Mouse (Mus musculus): ENCODE results near the gene Ttc28.

GRCm38 (mm10) chr5:111044193-111044592 is 164.6 kb downstream of the Ttc28 start:
- TF ChIP-seq EP300 (IDR thresholded peaks at IDR 0.05; ENCODE audit: low read depth in 1 of 2, low read length in 2 of 2) (no peak), POLR2A (IDR thresholded peaks at IDR 0.05; ENCODE audit: control insufficient read depth in 1 of 2, insufficient read depth in 1 of 2, low read depth in 1 of 2, low read length in 2 of 2, poor library complexity in 1 of 2) (no peak), MAFK (IDR thresholded peaks at IDR 0.05; ENCODE audit: borderline replicate concordance, low read depth, low read length) (no peak), TAL1 (IDR thresholded peaks at IDR 0.05; ENCODE audit: low read length) (no peak), CTCF (IDR thresholded peaks at IDR 0.05 in 2 of 3, conservative IDR thresholded peaks at IDR 0.05 in 1 of 3; ENCODE audit: control insufficient read depth in 1 of 3, insufficient read depth in 1 of 3, low read depth in 2 of 3, low read length in 3 of 3, poor library complexity in 1 of 3, severe bottlenecking in 1 of 3) (no peak), E2F4 (IDR thresholded peaks at IDR 0.05; ENCODE audit: borderline replicate concordance, low read depth, low read length) (no peak), RCOR1 (IDR thresholded peaks at IDR 0.05; ENCODE audit: low read depth, low read length) (no peak), MEF2A (IDR thresholded peaks at IDR 0.05; ENCODE audit: extremely low read depth, insufficient replicate concordance, low read depth, low read length, poor library complexity, severe bottlenecking) (no peak), NRF1 (IDR thresholded peaks at IDR 0.05; ENCODE audit: insufficient read depth, low read depth, low read length, poor library complexity, severe bottlenecking) (no peak)

Measured in MEL (cell line).